Mouse (Mus musculus) hindbrain, embryonic 15.5 days (tissue): ENCODE measurements at regions not wholly inside any gene's neighbourhood (a gene's known extent, or its start where the extent isn't known, plus 50 kb on each side); places are given as distances from the start of the nearest gene placed in this dataset.

ENCODE experiments used
- ATAC-seq: fragments of 200-750 bp; cut with Nextera tagmentation; 2 replicates; pipeline ENCODE4 v1.8.0; 2017; ENCODE audit warnings: low read depth, moderate number of reproducible peaks, moderate TSS enrichment; ENCODE audit not compliant: low FRiP score
- H3K27ac ChIP-seq: fragments of 300-500 bp; sonication (generic); replicated peaks from 2 replicates; pipeline ENCODE4 v1.5.1; 2015; ENCODE audit warnings: mild to moderate bottlenecking, inconsistent platforms
- H3K27me3 ChIP-seq: fragments of 300-500 bp; sonication (generic); 2 replicates; pipeline ENCODE4 v1.6.1; 2015; ENCODE audit warnings: control low read depth, inconsistent platforms
- H3K36me3 ChIP-seq: fragments of 300-500 bp; sonication (generic); 2 replicates; pipeline ENCODE4 v1.6.1; 2015; ENCODE audit warnings: control low read depth, inconsistent platforms
- H3K4me1 ChIP-seq: fragments of 300-500 bp; sonication (generic); replicated peaks from 2 replicates; pipeline ENCODE4 v1.6.1; 2015; ENCODE audit warnings: control low read depth, inconsistent platforms
- H3K4me2 ChIP-seq: fragments of 300-500 bp; sonication (generic); 2 replicates; pipeline ENCODE4 v1.6.1; 2015; ENCODE audit warnings: moderate library complexity, mild to moderate bottlenecking, inconsistent platforms
- H3K4me3 ChIP-seq: fragments of 300-500 bp; sonication (generic); 2 replicates; pipeline ENCODE4 v1.5.1; 2015; ENCODE audit warnings: mild to moderate bottlenecking, inconsistent platforms
- H3K9ac ChIP-seq: fragments of 300-500 bp; sonication (generic); 2 replicates; pipeline ENCODE4 v1.6.1; 2015; ENCODE audit warnings: inconsistent platforms
- H3K9me3 ChIP-seq: fragments of 300-500 bp; sonication (generic); 2 replicates; pipeline ENCODE4 v1.6.1; 2016; ENCODE audit warnings: control low read depth, inconsistent platforms
- WGBS: fragments of 180-500 bp; shearing (Covaris S2); methylation state at CpG from one replicate; pipeline ENCODE4 v1.1.7; 2015; 5-methylcytosine and 5-hydroxymethylcytosine counted together

GRCm38 (mm10) chr15:15716694-15717093, 1011.9 kb upstream of the Cdh9 start:
- Histone ChIP-seq H3K9ac (no peak overlapping the region), H3K4me3 (no peak overlapping the region), H3K27me3 (no peaks in the 10 kb centered on the region), H3K27ac (no peak overlapping the region), H3K4me1 (no peaks in the 10 kb centered on the region), H3K4me2 (no peak overlapping the region), H3K36me3 (no peaks in the 10 kb centered on the region), H3K9me3 (no peaks in the 10 kb centered on the region)
- 88% methylated on average over 2 of the region's 2 CpGs for WGBS
- ATAC-seq: no peak

GRCm38 (mm10) chr15:15741987-15742386, 986.6 kb upstream of the Cdh9 start:
- Histone ChIP-seq H3K4me2 (no peak overlapping the region), H3K27me3 (no peaks in the 10 kb centered on the region), H3K27ac (no peak overlapping the region), H3K36me3 (no peaks in the 10 kb centered on the region), H3K9ac (no peak overlapping the region), H3K4me3 (no peak overlapping the region), H3K9me3 (no peaks in the 10 kb centered on the region), H3K4me1 (no peaks in the 10 kb centered on the region)
- ATAC-seq: no peak
- whole genome bisulfite sequencing: 91% methylated on average over 4 of the region's 4 CpGs

- no peaks in the 10 kb centered on the region for H3K4me1 ChIP-seq
- H3K4me3 ChIP-seq: no peak overlapping the region
- H3K9me3 ChIP-seq: no peaks in the 10 kb centered on the region
- no peak overlapping the region for H3K27ac ChIP-seq
- ATAC-seq: no peak
- H3K27me3 ChIP-seq: no peaks in the 10 kb centered on the region
- WGBS: 81% methylated on average over 5 of the region's 5 CpGs
- H3K9ac ChIP-seq: no peak overlapping the region
- no peaks in the 10 kb centered on the region for H3K36me3 ChIP-seq
- no peak overlapping the region for H3K4me2 ChIP-seq
These were observed 985.5 kb upstream of the Cdh9 start for GRCm38 (mm10) chr15:15743011-15743410.
